Mouse (Mus musculus): ENCODE results near the gene Herc2. TPM values are rescaled to one million over a fixed set of nuclear protein-coding genes. Genes with fewer than 3 reads are reported as not detected.

Herc2 gene
- polyA plus RNA-seq, 1 experiment from 2014 or later, result 12.3 TPM

- H3K9ac ChIP-seq (ENCODE audit: low read depth, low read length), result no peak overlapping the region
Measured at GRCm38 (mm10) chr7:56236617-56237016, 186.6 kb downstream of the Herc2 start.

GRCm38 (mm10) chr7:56239543-56239942 is 189.5 kb downstream of the Herc2 start, which contains the start of gene Oca2:
Oca2 (plus strand) TSS chr7:56239760.
- Histone ChIP-seq H3K4me2 (replicated peaks; ENCODE audit: low read depth) (no peak within 1 kb of the TSS), H3K9me3 (ENCODE audit: control insufficient read depth) (no peaks in the 10 kb centered on the region), H3K4me3 (ENCODE audit: low read depth, low read length) (no peak within 1 kb of the TSS), H3K36me3 (ENCODE audit: control insufficient read depth, insufficient read depth) (no peaks in the 10 kb centered on the region), H3K27me3 (replicated peaks; ENCODE audit: control insufficient read depth, insufficient read depth, low read length) (no peaks in the 10 kb centered on the region), H3K27ac (ENCODE audit: low read depth, low read length) (no peak within 1 kb of the TSS), H3K9ac (ENCODE audit: low read depth, low read length) (no peak within 1 kb of the TSS), H3K4me1 (replicated peaks; ENCODE audit: control insufficient read depth, insufficient read depth, low read length) (no peaks in the 10 kb centered on the region)
- TF ChIP-seq CTCF (IDR thresholded peaks at IDR 0.05; ENCODE audit: low read depth), result no peak
- ATAC-seq, result no peak
- WGBS, result 50% methylated on average over 3 of the region's 3 CpGs

More at GRCm38 (mm10) chr7:56236617-56237016, 186.6 kb downstream of the Herc2 start:
- 81% methylated on average over 3 of the region's 3 CpGs for WGBS
- no peaks in the 10 kb centered on the region for H3K9me3 ChIP-seq (ENCODE audit: control insufficient read depth)
- H3K4me2 ChIP-seq (replicated peaks; ENCODE audit: low read depth), result no peak overlapping the region
- H3K4me3 ChIP-seq (ENCODE audit: low read depth, low read length), result no peak overlapping the region
- H3K4me1 ChIP-seq (replicated peaks; ENCODE audit: control insufficient read depth, insufficient read depth, low read length), result no peaks in the 10 kb centered on the region
- ATAC-seq, result no peak
- H3K27me3 ChIP-seq (replicated peaks; ENCODE audit: control insufficient read depth, insufficient read depth, low read length), result no peaks in the 10 kb centered on the region
- no peak for TF ChIP-seq CTCF (IDR thresholded peaks at IDR 0.05; ENCODE audit: low read depth)
- no peak overlapping the region for H3K27ac ChIP-seq (ENCODE audit: low read depth, low read length)
- peaks cover 15% of the 10 kb centered on the region; the same call in 1 of the 2 replicates for H3K36me3 ChIP-seq (ENCODE audit: control insufficient read depth, insufficient read depth)

DNA sequence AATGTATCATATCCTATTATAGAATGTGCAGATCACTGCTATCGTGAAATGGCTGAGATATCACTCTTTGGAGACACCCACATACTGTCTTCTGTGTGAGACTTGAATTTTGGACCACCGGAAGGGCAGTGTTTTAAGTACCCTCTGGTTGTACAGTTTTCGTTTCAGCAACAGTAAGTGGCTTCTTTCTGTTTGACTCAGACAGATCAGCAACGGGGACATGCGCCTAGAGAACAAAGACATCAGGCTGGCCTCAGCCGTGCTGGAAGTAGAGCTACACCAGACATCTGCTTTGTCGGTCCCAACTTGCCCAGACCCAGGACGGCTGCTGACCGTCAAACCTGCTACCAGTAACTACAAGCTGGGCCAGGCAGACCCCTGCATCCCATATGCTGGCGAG is 204.6 kb downstream of the Herc2 start:
- TF ChIP-seq CTCF (IDR thresholded peaks at IDR 0.05; ENCODE audit: low read depth), result no peak
- H3K4me1 ChIP-seq (replicated peaks; ENCODE audit: control insufficient read depth, insufficient read depth, low read length), result no peaks in the 10 kb centered on the region
- no peak for ATAC-seq
- 78% methylated on average over 10 of the region's 10 CpGs for WGBS
- no peaks in the 10 kb centered on the region for H3K27me3 ChIP-seq (replicated peaks; ENCODE audit: control insufficient read depth, insufficient read depth, low read length)
- H3K27ac ChIP-seq (ENCODE audit: low read depth, low read length), result no peak overlapping the region
- H3K9me3 ChIP-seq (ENCODE audit: control insufficient read depth), result no peaks in the 10 kb centered on the region
- no peak overlapping the region for H3K4me2 ChIP-seq (replicated peaks; ENCODE audit: low read depth)
- no peak overlapping the region for H3K9ac ChIP-seq (ENCODE audit: low read depth, low read length)
- H3K4me3 ChIP-seq (ENCODE audit: low read depth, low read length), result no peak overlapping the region
- H3K36me3 ChIP-seq (ENCODE audit: control insufficient read depth, insufficient read depth), result no peaks in the 10 kb centered on the region

DNA sequence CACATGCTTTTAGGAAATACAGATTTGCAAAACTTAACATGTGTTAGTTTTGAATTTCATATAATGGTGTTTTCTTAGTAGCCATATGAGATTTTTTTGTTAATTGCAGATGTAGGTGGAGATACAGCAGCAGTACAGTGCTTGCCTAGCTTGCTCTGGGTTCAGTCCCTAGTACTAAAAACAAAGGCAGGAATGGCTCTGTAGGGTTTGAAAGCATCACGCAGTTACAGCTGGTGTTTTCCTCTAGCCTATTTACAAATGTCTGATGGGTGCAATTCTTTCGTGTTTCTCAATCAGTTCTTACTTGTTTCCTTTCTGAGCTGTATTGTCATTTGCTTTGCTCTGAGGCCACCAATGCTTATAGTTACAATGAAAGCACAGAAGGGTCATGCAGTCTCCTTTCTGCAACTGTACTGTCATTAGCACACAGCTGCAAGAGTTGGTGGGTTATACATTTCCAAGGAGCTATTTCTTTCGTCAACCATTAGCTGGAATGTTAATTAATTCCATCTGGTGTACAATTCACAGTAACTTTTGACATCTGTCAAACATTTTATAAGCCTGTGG is 208.0 kb downstream of the Herc2 start:
- Histone ChIP-seq H3K27ac (ENCODE audit: low read depth, low read length) (no peak overlapping the region), H3K4me3 (ENCODE audit: low read depth, low read length) (no peak overlapping the region), H3K36me3 (ENCODE audit: control insufficient read depth, insufficient read depth) (no peaks in the 10 kb centered on the region), H3K4me1 (replicated peaks; ENCODE audit: control insufficient read depth, insufficient read depth, low read length) (no peaks in the 10 kb centered on the region), H3K9me3 (ENCODE audit: control insufficient read depth) (no peaks in the 10 kb centered on the region), H3K4me2 (replicated peaks; ENCODE audit: low read depth) (no peak overlapping the region), H3K9ac (ENCODE audit: low read depth, low read length) (no peak overlapping the region), H3K27me3 (replicated peaks; ENCODE audit: control insufficient read depth, insufficient read depth, low read length) (no peaks in the 10 kb centered on the region)
- TF ChIP-seq CTCF (IDR thresholded peaks at IDR 0.05; ENCODE audit: low read depth), result no peak
- no peak for ATAC-seq
- 79% methylated on average over 3 of the region's 3 CpGs for WGBS

GRCm38 (mm10) chr7:56277506-56277905 is 227.5 kb downstream of the Herc2 start:
- Histone ChIP-seq H3K4me1 (replicated peaks; ENCODE audit: control insufficient read depth, insufficient read depth, low read length) (no peaks in the 10 kb centered on the region), H3K4me3 (ENCODE audit: low read depth, low read length) (no peak overlapping the region), H3K4me2 (replicated peaks; ENCODE audit: low read depth) (no peak overlapping the region), H3K9me3 (ENCODE audit: control insufficient read depth) (no peaks in the 10 kb centered on the region), H3K27me3 (replicated peaks; ENCODE audit: control insufficient read depth, insufficient read depth, low read length) (no peaks in the 10 kb centered on the region), H3K27ac (ENCODE audit: low read depth, low read length) (no peak overlapping the region), H3K9ac (ENCODE audit: low read depth, low read length) (no peak overlapping the region), H3K36me3 (ENCODE audit: control insufficient read depth, insufficient read depth) (no peaks in the 10 kb centered on the region)
- ATAC-seq, result no peak
- no peak for TF ChIP-seq CTCF (IDR thresholded peaks at IDR 0.05; ENCODE audit: low read depth)
- 83% methylated on average over 2 of the region's 2 CpGs for WGBS

Other genes starting within 250 kb of the Herc2 start
- 49.0 and 54.2 TPM in 2 replicates for gene Cyfip1, start 208.5 kb upstream of the Herc2 start, polyA plus RNA-seq (2015; fragmentation: Nextera tagmentation; extraction: Ambion mirVana)
- gene Nipa2, start 87.7 kb upstream of the Herc2 start, polyA plus RNA-seq (2015; fragmentation: Nextera tagmentation; extraction: Ambion mirVana), result 124 and 142 TPM in 2 replicates
- 3.7 and 4.0 TPM in 2 replicates for gene Nipa1, start 30.2 kb upstream of the Herc2 start, polyA plus RNA-seq (2015; fragmentation: Nextera tagmentation; extraction: Ambion mirVana)
- 0.07 and 0.12 TPM in 2 replicates for gene Oca2, start 189.6 kb downstream of the Herc2 start, polyA plus RNA-seq (2015; fragmentation: Nextera tagmentation; extraction: Ambion mirVana)

Measured in intestine, postnatal 0 days (tissue).